Mouse (Mus musculus) adipose tissue, adult 10 weeks (tissue): ENCODE results near the gene Cracr2b. TPM values are rescaled to one million over a fixed set of nuclear protein-coding genes. Genes with fewer than 3 reads are reported as not detected.

ENCODE experiments used
- polyA plus RNA-seq: library from polyadenylated mRNA; stranded (reverse); fragments of 350-450 nt; fragmentation: Illumina TruSeq; extraction: RNeasy Lipid Tissue Mini Kit (QIAGEN cat#74804); gene quantifications from one replicate; pipeline ENCODE4 v1.2.3, GENCODE M21; 2014; ENCODE audit warnings: low read depth, low replicate concordance

Gene Cracr2b
- 58.5 TPM for polyA plus RNA-seq

GRCm38 (mm10) chr7:141460391-141461113, at the start of gene Cracr2b:
Cracr2b (plus strand) TSS chr7:141461094.

GRCm38 (mm10) chr7:141413809-141414584, 46.9 kb upstream of the Cracr2b start, which contains the start of gene Gatd1:
Gatd1 (minus strand) TSS chr7:141414136.

GRCm38 (mm10) chr7:141429310-141429709, 31.6 kb upstream of the Cracr2b start, which contains the start of gene Cend1:
Cend1 (minus strand) TSS chr7:141429491.

GRCm38 (mm10) chr7:141437178-141438120, 23.4 kb upstream of the Cracr2b start, which contains the start of gene Slc25a22:
Slc25a22 (minus strand) TSS chr7:141437892.

GRCm38 (mm10) chr7:141443828-141444237, 17.1 kb upstream of the Cracr2b start, which contains the start of gene Pidd1:
Pidd1 (minus strand) TSS chr7:141444025.

GRCm38 (mm10) chr7:141447110-141447991, 13.5 kb upstream of the Cracr2b start, which contains the start of gene Rplp2:
Rplp2 (plus strand) TSS chr7:141447370.

GRCm38 (mm10) chr7:141454967-141455551, 5.8 kb upstream of the Cracr2b start, which contains the start of gene Pnpla2:
Pnpla2 (plus strand) TSS chr7:141455198.

GRCm38 (mm10) chr7:141467230-141468030, 6.5 kb downstream of the Cracr2b start, which contains the start of gene Cd151:
Cd151 (plus strand) TSS chr7:141467392.

GRCm38 (mm10) chr7:141475011-141475804, 14.3 kb downstream of the Cracr2b start, which contains the start of the genes Polr2l and Tspan4:
Polr2l (minus strand) TSS chr7:141475132.
Tspan4 (plus strand) TSS chr7:141475240.

Other genes starting within 250 kb of the Cracr2b start
- gene Lmntd2, start 247.0 kb upstream of the Cracr2b start, polyA plus RNA-seq = 11.3 TPM
- gene Rassf7, start 245.2 kb upstream of the Cracr2b start, polyA plus RNA-seq = 40.8 TPM
- 67.3 TPM for gene Phrf1, start 232.3 kb upstream of the Cracr2b start, polyA plus RNA-seq
- gene Irf7, start 194.6 kb upstream of the Cracr2b start, polyA plus RNA-seq = 29.8 TPM
- gene Cdhr5, start 184.3 kb upstream of the Cracr2b start, polyA plus RNA-seq = 18.4 TPM
- 3.7 TPM for gene Sct, start 182.0 kb upstream of the Cracr2b start, polyA plus RNA-seq
- 1.7 TPM for gene Drd4, start 169.1 kb upstream of the Cracr2b start, polyA plus RNA-seq
- gene Deaf1, start 133.4 kb upstream of the Cracr2b start, polyA plus RNA-seq = 27.2 TPM
- 48.5 TPM for gene Tmem80, start 133.4 kb upstream of the Cracr2b start, polyA plus RNA-seq
- gene Eps8l2, start 122.2 kb upstream of the Cracr2b start, polyA plus RNA-seq = 16.2 TPM
- 268 TPM for gene Taldo1, start 68.9 kb upstream of the Cracr2b start, polyA plus RNA-seq
- gene Gatd1, start 47.0 kb upstream of the Cracr2b start, polyA plus RNA-seq = 49.8 TPM
- 0.17 TPM for gene Cend1, start 31.6 kb upstream of the Cracr2b start, polyA plus RNA-seq
- gene Slc25a22, start 23.2 kb upstream of the Cracr2b start, polyA plus RNA-seq = 75.9 TPM
- 4.1 TPM for gene Pidd1, start 17.1 kb upstream of the Cracr2b start, polyA plus RNA-seq
- gene Rplp2, start 13.7 kb upstream of the Cracr2b start, polyA plus RNA-seq = 1,068 TPM
- gene Pnpla2, start 5.9 kb upstream of the Cracr2b start, polyA plus RNA-seq = 949 TPM
- gene Cd151, start 6.3 kb downstream of the Cracr2b start, polyA plus RNA-seq = 308 TPM
- gene Polr2l, start 14.0 kb downstream of the Cracr2b start, polyA plus RNA-seq = 42.2 TPM
- 49.5 TPM for gene Tspan4, start 14.1 kb downstream of the Cracr2b start, polyA plus RNA-seq
- gene Chid1, start 78.8 kb downstream of the Cracr2b start, polyA plus RNA-seq = 90.3 TPM
- gene Ap2a2, start 101.1 kb downstream of the Cracr2b start, polyA plus RNA-seq = 55.6 TPM
- gene Muc6, start 194.2 kb downstream of the Cracr2b start, polyA plus RNA-seq = not detected
- 5.9 TPM for gene Muc2, start 229.2 kb downstream of the Cracr2b start, polyA plus RNA-seq